Mouse (Mus musculus) embryonic facial prominence, embryonic 15.5 days (tissue): ENCODE data around the gene Bend7. TPM values are rescaled to one million over a fixed set of nuclear protein-coding genes. Genes with fewer than 3 reads are reported as not detected.

Experiments
- ATAC-seq: fragments of 200-750 bp; cut with Nextera tagmentation; 2 replicates; pipeline ENCODE4 v1.8.0; 2017; ENCODE audit warnings: low read depth, moderate TSS enrichment; ENCODE audit not compliant: insufficient number of reproducible peaks, low FRiP score, low TSS enrichment
- H3K27ac ChIP-seq: fragments of 300-500 bp; sonication (generic); replicated peaks from 2 replicates; pipeline ENCODE4 v1.5.1; 2015; ENCODE audit warnings: mild to moderate bottlenecking, inconsistent platforms
- H3K27me3 ChIP-seq: fragments of 300-500 bp; sonication (generic); 2 replicates; pipeline ENCODE4 v1.6.1; 2015; ENCODE audit warnings: inconsistent platforms
- H3K36me3 ChIP-seq: fragments of 300-500 bp; sonication (generic); 2 replicates; pipeline ENCODE4 v1.6.1; 2015; ENCODE audit warnings: mild to moderate bottlenecking, inconsistent platforms
- H3K4me1 ChIP-seq: fragments of 300-500 bp; sonication (generic); 2 replicates; pipeline ENCODE4 v1.6.1; 2015; ENCODE audit warnings: inconsistent platforms
- H3K4me2 ChIP-seq: fragments of 300-500 bp; sonication (generic); replicated peaks from 2 replicates; pipeline ENCODE4 v1.6.1; 2015; ENCODE audit warnings: mild to moderate bottlenecking, inconsistent platforms
- H3K4me3 ChIP-seq: fragments of 300-500 bp; sonication (generic); replicated peaks from 2 replicates; pipeline ENCODE4 v1.5.1; 2015; ENCODE audit warnings: mild to moderate bottlenecking, inconsistent platforms
- H3K9ac ChIP-seq: fragments of 300-500 bp; sonication (generic); 2 replicates; pipeline ENCODE4 v1.6.1; 2015; ENCODE audit warnings: inconsistent platforms
- H3K9me3 ChIP-seq: fragments of 300-500 bp; sonication (generic); replicated peaks from 2 replicates; pipeline ENCODE4 v1.6.1; 2016; ENCODE audit warnings: inconsistent platforms
- WGBS: fragments of 180-500 bp; shearing (Covaris S2); methylation state at CpG from one replicate; pipeline ENCODE4 v1.1.7; 2015; 5-methylcytosine and 5-hydroxymethylcytosine counted together
- polyA plus RNA-seq: library from polyadenylated mRNA; unstranded; fragments of >200 nt; fragmentation: Nextera tagmentation; extraction: Ambion mirVana; gene quantifications from 2 replicates; pipeline ENCODE4 v1.2.1, GENCODE M21; 2015

The Bend7 gene
- 3.0 and 3.1 TPM in 2 replicates for polyA plus RNA-seq

GRCm38 (mm10) chr2:4717769-4718661 lies at the start of gene Bend7:
Gene Bend7 (plus strand): TSS chr2:4717831.
- H3K4me1 ChIP-seq = peaks cover 6% of the 10 kb centered on the region; the same call in 1 of the 2 replicates
- H3K36me3 ChIP-seq = no peaks in the 10 kb centered on the region
- 1% methylated on average over 102 of the region's 124 CpGs for WGBS
- H3K4me2 ChIP-seq = peak within 1 kb of the TSS; percentile 95
- H3K27me3 ChIP-seq = peaks cover 39% of the 10 kb centered on the region
- peak within 1 kb of the TSS; percentile 48 for H3K9ac ChIP-seq
- H3K27ac ChIP-seq = peak within 1 kb of the TSS; percentile 44; the same call in 1 of the 2 replicates
- peak within 1 kb of the TSS; percentile 71 for H3K4me3 ChIP-seq
- no peaks in the 10 kb centered on the region for H3K9me3 ChIP-seq
- ATAC-seq = peak; percentile 83

GRCm38 (mm10) chr2:4668626-4669025 lies 49.0 kb upstream of the Bend7 start:
- H3K4me2 ChIP-seq = no peak overlapping the region
- no peaks in the 10 kb centered on the region for H3K4me1 ChIP-seq
- no peak for ATAC-seq
- H3K9ac ChIP-seq = no peak overlapping the region
- no peaks in the 10 kb centered on the region for H3K27me3 ChIP-seq
- H3K4me3 ChIP-seq = no peak overlapping the region
- no peaks in the 10 kb centered on the region for H3K9me3 ChIP-seq
- H3K36me3 ChIP-seq = no peaks in the 10 kb centered on the region
- H3K27ac ChIP-seq = no peak overlapping the region
- 79% methylated on average over 2 of the region's 2 CpGs for whole genome bisulfite sequencing

GRCm38 (mm10) chr2:4669701-4670100 lies 47.9 kb upstream of the Bend7 start:
- Histone ChIP-seq H3K4me2 (no peak overlapping the region), H3K4me1 (no peaks in the 10 kb centered on the region), H3K9me3 (no peaks in the 10 kb centered on the region), H3K9ac (no peak overlapping the region), H3K4me3 (no peak overlapping the region), H3K27ac (no peak overlapping the region), H3K36me3 (no peaks in the 10 kb centered on the region), H3K27me3 (no peaks in the 10 kb centered on the region)
- no peak for ATAC-seq
- WGBS = 82% methylated on average over 8 of the region's 8 CpGs

- Histone ChIP-seq H3K9me3 (no peaks in the 10 kb centered on the region), H3K4me3 (no peak overlapping the region), H3K36me3 (no peaks in the 10 kb centered on the region), H3K27me3 (no peaks in the 10 kb centered on the region), H3K4me2 (no peak overlapping the region), H3K27ac (no peak overlapping the region), H3K4me1 (no peaks in the 10 kb centered on the region), H3K9ac (no peak overlapping the region)
- ATAC-seq = no peak
- WGBS = 82% methylated on average over 8 of the region's 8 CpGs
These were observed 46.0 kb upstream of the Bend7 start for GRCm38 (mm10) chr2:4671636-4672035.

GRCm38 (mm10) chr2:4679886-4680285 lies 37.7 kb upstream of the Bend7 start:
- no peak for ATAC-seq

GRCm38 (mm10) chr2:4711262-4711661 lies 6.4 kb upstream of the Bend7 start:
- H3K4me3 ChIP-seq = no peak overlapping the region
- no peak overlapping the region for H3K4me2 ChIP-seq
- H3K36me3 ChIP-seq = no peaks in the 10 kb centered on the region
- no peak overlapping the region for H3K27ac ChIP-seq
- H3K4me1 ChIP-seq = no peaks in the 10 kb centered on the region
- WGBS = 56% methylated on average over 5 of the region's 5 CpGs
- ATAC-seq = no peak
- H3K9me3 ChIP-seq = no peaks in the 10 kb centered on the region
- no peak overlapping the region for H3K9ac ChIP-seq
- peaks cover 18% of the 10 kb centered on the region for H3K27me3 ChIP-seq

More at GRCm38 (mm10) chr2:4679886-4680285, 37.7 kb upstream of the Bend7 start:
- no peaks in the 10 kb centered on the region for H3K36me3 ChIP-seq
- H3K27ac ChIP-seq = no peak overlapping the region
- H3K27me3 ChIP-seq = no peaks in the 10 kb centered on the region
- H3K4me3 ChIP-seq = no peak overlapping the region
- H3K9ac ChIP-seq = no peak overlapping the region
- no peak overlapping the region for H3K4me2 ChIP-seq
- no peaks in the 10 kb centered on the region for H3K9me3 ChIP-seq
- WGBS = 86% methylated on average over 3 of the region's 3 CpGs
- H3K4me1 ChIP-seq = no peaks in the 10 kb centered on the region

- no peak overlapping the region for H3K27ac ChIP-seq
- H3K4me2 ChIP-seq = peak overlapping the region; percentile 95
- H3K9ac ChIP-seq = 0 out of 2 replicates have a peak overlapping the region, but pooled peaks have one; percentile 21
- 2% methylated on average over 48 of the region's 49 CpGs for whole genome bisulfite sequencing
- peaks cover 39% of the 10 kb centered on the region for H3K27me3 ChIP-seq
- no peaks in the 10 kb centered on the region for H3K9me3 ChIP-seq
- peak; percentile 10; the same call in 1 of the 2 replicates for ATAC-seq
- peak overlapping the region; percentile 71 for H3K4me3 ChIP-seq
- H3K36me3 ChIP-seq = no peaks in the 10 kb centered on the region
- peaks cover 6% of the 10 kb centered on the region; the same call in 1 of the 2 replicates for H3K4me1 ChIP-seq
These were observed 406 bp upstream of the Bend7 start for GRCm38 (mm10) chr2:4717081-4717768.

GRCm38 (mm10) chr2:4723088-4723487 lies 5.5 kb downstream of the Bend7 start:
- H3K36me3 ChIP-seq = no peaks in the 10 kb centered on the region
- no peaks in the 10 kb centered on the region for H3K9me3 ChIP-seq
- H3K4me2 ChIP-seq = no peak overlapping the region
- H3K27ac ChIP-seq = no peak overlapping the region
- WGBS = 83% methylated on average over 8 of the region's 8 CpGs
- no peak for ATAC-seq
- H3K4me3 ChIP-seq = no peak overlapping the region
- H3K4me1 ChIP-seq = no peaks in the 10 kb centered on the region
- no peak overlapping the region for H3K9ac ChIP-seq
- H3K27me3 ChIP-seq = peaks cover 11% of the 10 kb centered on the region

GRCm38 (mm10) chr2:4730161-4730560 lies 12.5 kb downstream of the Bend7 start:
- WGBS = 84% methylated on average over 4 of the region's 4 CpGs
- Histone ChIP-seq H3K4me2 (no peak overlapping the region), H3K9me3 (no peaks in the 10 kb centered on the region), H3K27me3 (no peaks in the 10 kb centered on the region), H3K27ac (no peak overlapping the region), H3K4me1 (no peaks in the 10 kb centered on the region), H3K36me3 (no peaks in the 10 kb centered on the region), H3K9ac (no peak overlapping the region), H3K4me3 (no peak overlapping the region)
- ATAC-seq = no peak

- no peak overlapping the region for H3K27ac ChIP-seq
- no peaks in the 10 kb centered on the region for H3K36me3 ChIP-seq
- no peak for ATAC-seq
- H3K4me1 ChIP-seq = no peaks in the 10 kb centered on the region
- no peak overlapping the region for H3K4me3 ChIP-seq
- H3K9ac ChIP-seq = no peak overlapping the region
- H3K9me3 ChIP-seq = no peaks in the 10 kb centered on the region
- no peaks in the 10 kb centered on the region for H3K27me3 ChIP-seq
- H3K4me2 ChIP-seq = no peak overlapping the region
- 53% methylated on average over 1 of the region's 1 CpGs for WGBS
These were observed 16.3 kb downstream of the Bend7 start for GRCm38 (mm10) chr2:4733971-4734370.

- WGBS = 80% methylated on average over 7 of the region's 7 CpGs
- Histone ChIP-seq H3K9me3 (no peaks in the 10 kb centered on the region), H3K4me1 (no peaks in the 10 kb centered on the region), H3K9ac (no peak overlapping the region), H3K27ac (no peak overlapping the region), H3K27me3 (no peaks in the 10 kb centered on the region), H3K4me2 (no peak overlapping the region), H3K36me3 (no peaks in the 10 kb centered on the region), H3K4me3 (no peak overlapping the region)
- no peak for ATAC-seq
These were observed 18.6 kb downstream of the Bend7 start for GRCm38 (mm10) chr2:4736095-4736797.
